Mouse (Mus musculus): ENCODE measurements at regions not wholly inside any gene's neighbourhood (a gene's known extent, or its start where the extent isn't known, plus 50 kb on each side); places are given as distances from the start of the nearest gene placed in this dataset.

- no peak for DNase-seq (ENCODE audit: low spot score in 2 of 2)
Measured at GRCm38 (mm10) chr4:105970056-105970455, 180.4 kb downstream of the Gm12728 start.

GRCm38 (mm10) chr4:105972736-105973135, 183.1 kb downstream of the Gm12728 start:
- no peak for DNase-seq (ENCODE audit: low spot score in 2 of 2)

GRCm38 (mm10) chr4:105973769-105974397, 184.2 kb downstream of the Gm12728 start:
- DNase-seq (ENCODE audit: low spot score in 2 of 2) = no peak

GRCm38 (mm10) chr4:105974948-105975347, 185.3 kb downstream of the Gm12728 start:
- DNase-seq (ENCODE audit: low spot score in 2 of 2) = no peak

GRCm38 (mm10) chr4:105979048-105979447, 189.4 kb downstream of the Gm12728 start:
- DNase-seq (ENCODE audit: low spot score in 2 of 2) = no peak

GRCm38 (mm10) chr4:105983018-105983417, 193.3 kb downstream of the Gm12728 start:
- DNase-seq (ENCODE audit: low spot score in 2 of 2) = no peak

- DNase-seq (ENCODE audit: low spot score in 2 of 2) = no peak
Measured at GRCm38 (mm10) chr4:105987963-105988602, 198.4 kb downstream of the Gm12728 start.

- DNase-seq (ENCODE audit: low spot score in 2 of 2) = no peak
Measured at GRCm38 (mm10) chr4:105992581-105993127, 203.0 kb downstream of the Gm12728 start.

- DNase-seq (ENCODE audit: low spot score in 2 of 2) = no peak
Measured at GRCm38 (mm10) chr4:105994390-105994798, 204.7 kb downstream of the Gm12728 start.

- no peak for DNase-seq (ENCODE audit: low spot score in 2 of 2)
Measured at GRCm38 (mm10) chr4:105996060-105996459, 206.4 kb downstream of the Gm12728 start.

- no peak for DNase-seq (ENCODE audit: low spot score in 2 of 2)
Measured at GRCm38 (mm10) chr4:105996893-105997630, 207.4 kb downstream of the Gm12728 start.

- no peak for DNase-seq (ENCODE audit: low spot score in 2 of 2)
Measured at GRCm38 (mm10) chr4:106002516-106002915, 212.8 kb downstream of the Gm12728 start.

GRCm38 (mm10) chr4:106005936-106006335, 216.3 kb downstream of the Gm12728 start:
- DNase-seq (ENCODE audit: low spot score in 2 of 2) = no peak

- DNase-seq (ENCODE audit: low spot score in 2 of 2) = no peak
Measured at GRCm38 (mm10) chr4:106007334-106008190, 217.9 kb downstream of the Gm12728 start.

- no peak for DNase-seq (ENCODE audit: low spot score in 2 of 2)
Measured at GRCm38 (mm10) chr4:106017065-106017646, 227.5 kb downstream of the Gm12728 start.

GRCm38 (mm10) chr4:106018936-106019335, 229.3 kb downstream of the Gm12728 start:
- no peak for DNase-seq (ENCODE audit: low spot score in 2 of 2)

GRCm38 (mm10) chr4:106020338-106020737, 230.7 kb downstream of the Gm12728 start:
- no peak for DNase-seq (ENCODE audit: low spot score in 2 of 2)

- DNase-seq (ENCODE audit: low spot score in 2 of 2) = no peak
Measured at GRCm38 (mm10) chr4:106024591-106024990, 234.9 kb downstream of the Gm12728 start.

- no peak for DNase-seq (ENCODE audit: low spot score in 2 of 2)
Measured at GRCm38 (mm10) chr4:106025966-106026637, 236.4 kb downstream of the Gm12728 start.

- DNase-seq (ENCODE audit: low spot score in 2 of 2) = no peak
Measured at GRCm38 (mm10) chr4:106040376-106040775, 250.7 kb downstream of the Gm12728 start.

- DNase-seq (ENCODE audit: low spot score in 2 of 2) = no peak
Measured at GRCm38 (mm10) chr4:106042456-106042855, 252.8 kb downstream of the Gm12728 start.

Measured in thymus, postnatal 10 days (tissue).